Mouse (Mus musculus) bone marrow macrophage, adult 2 months (primary cell): ENCODE data around the gene Kcnk15. TPM values are rescaled to one million over a fixed set of nuclear protein-coding genes. Genes with fewer than 3 reads are reported as not detected.

Experiments
- H3K27ac ChIP-seq: 2 replicates; pipeline ENCODE4 v1.5.1; 2012; ENCODE audit warnings: low read depth, low read length; ENCODE audit not compliant: insufficient read depth
- H3K4me1 ChIP-seq: 2 replicates; pipeline ENCODE4 v1.6.1; 2012; ENCODE audit warnings: low read length; ENCODE audit not compliant: control insufficient read depth, insufficient read depth
- H3K4me3 ChIP-seq: 2 replicates; pipeline ENCODE4 v1.5.1; 2012; ENCODE audit warnings: mild to moderate bottlenecking, low read length, moderate library complexity; ENCODE audit not compliant: insufficient read depth
- CTCF ChIP-seq: IDR thresholded peaks from 2 replicates; pipeline ENCODE4 v1.5.1; 2012; ENCODE audit warnings: low read depth, mild to moderate bottlenecking, low read length, moderate library complexity
- POLR2A ChIP-seq: IDR thresholded peaks from 2 replicates; pipeline ENCODE4 v1.6.1; 2012; ENCODE audit warnings: mild to moderate bottlenecking, low read depth, low read length, borderline replicate concordance
- polyA plus RNA-seq: library from polyadenylated mRNA; stranded (reverse); fragments of >200 nt; gene quantifications from 2 replicates; pipeline ENCODE4 v1.2.4, GENCODE M21; 2012; ENCODE audit not compliant: missing spikeins, insufficient read depth, insufficient read length

Kcnk15 gene
- polyA plus RNA-seq, 1 experiment: not detected

DNA sequence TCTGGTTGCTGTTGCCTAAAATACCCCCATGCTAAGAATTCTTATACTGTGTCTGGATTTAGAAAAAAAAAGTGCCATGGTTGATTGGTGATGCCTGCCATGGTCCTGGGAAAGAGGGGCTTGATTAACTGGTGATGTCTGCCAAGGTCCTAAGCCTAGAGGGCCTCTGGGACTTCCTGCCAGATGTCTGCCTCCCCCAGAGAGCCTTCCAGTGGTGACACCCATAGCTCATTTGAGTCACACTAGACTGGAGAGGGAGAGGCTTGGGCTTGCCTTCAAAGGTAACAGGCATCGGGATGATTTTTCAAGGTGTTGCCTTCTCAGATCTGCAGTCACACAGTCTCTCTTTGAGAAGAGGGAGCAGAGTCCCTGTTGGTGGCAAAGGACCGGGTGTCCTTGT is 41.7 kb downstream of the Kcnk15 start:
- no peaks in the 10 kb centered on the region for H3K4me1 ChIP-seq
- no peak overlapping the region for H3K27ac ChIP-seq
- no peak for TF ChIP-seq POLR2A
- no peak for TF ChIP-seq CTCF
- no peak overlapping the region for H3K4me3 ChIP-seq

DNA sequence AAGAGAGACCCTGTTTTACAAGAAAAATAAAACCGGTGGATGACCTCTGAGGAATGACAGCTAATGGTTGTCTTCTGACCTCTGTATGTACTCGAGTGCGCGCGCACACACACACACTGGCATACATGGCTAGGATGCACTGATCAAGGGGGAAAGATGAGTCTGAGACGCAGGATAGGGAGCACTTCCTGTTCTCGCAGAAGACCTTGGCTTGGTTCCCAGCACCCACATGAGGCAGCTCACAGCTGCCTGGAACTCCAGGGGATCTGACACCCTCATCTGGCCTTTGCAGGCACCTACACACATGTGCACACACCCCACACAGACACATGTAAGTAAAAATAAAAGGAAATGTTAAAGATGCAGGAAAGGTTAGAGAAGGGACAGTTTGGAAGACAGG is 43.6 kb downstream of the Kcnk15 start:
- Histone ChIP-seq H3K27ac (no peak overlapping the region), H3K4me1 (no peaks in the 10 kb centered on the region), H3K4me3 (no peak overlapping the region)
- TF ChIP-seq POLR2A (no peak), CTCF (no peak)

DNA sequence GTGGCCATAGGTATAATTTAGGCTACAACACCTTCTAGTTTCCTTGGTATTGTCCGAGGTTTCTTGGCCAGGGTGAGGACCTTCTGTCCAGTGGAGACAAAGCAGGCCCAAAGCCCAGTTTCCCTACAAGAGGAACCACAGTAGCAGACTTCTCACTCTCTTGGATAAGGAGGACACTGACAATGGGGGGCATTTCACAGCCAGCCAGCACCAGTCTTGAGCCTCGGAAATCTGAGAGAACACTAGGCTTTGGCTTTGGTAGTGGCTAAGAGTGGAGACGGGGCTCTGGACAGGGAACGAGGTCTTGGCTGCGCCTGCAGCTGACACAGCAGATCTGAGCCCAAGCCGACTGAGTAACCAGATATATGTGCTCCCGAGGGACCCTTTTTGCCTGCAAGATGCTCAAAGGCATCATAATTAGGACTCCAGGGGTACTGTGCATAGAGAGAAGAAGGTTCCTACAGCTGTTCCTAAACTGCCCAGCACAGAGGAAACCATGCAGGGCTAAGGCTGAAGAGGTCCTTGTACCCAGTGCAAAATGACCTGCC is 44.6 kb downstream of the Kcnk15 start:
- TF ChIP-seq POLR2A: no peak
- H3K27ac ChIP-seq: no peak overlapping the region

DNA sequence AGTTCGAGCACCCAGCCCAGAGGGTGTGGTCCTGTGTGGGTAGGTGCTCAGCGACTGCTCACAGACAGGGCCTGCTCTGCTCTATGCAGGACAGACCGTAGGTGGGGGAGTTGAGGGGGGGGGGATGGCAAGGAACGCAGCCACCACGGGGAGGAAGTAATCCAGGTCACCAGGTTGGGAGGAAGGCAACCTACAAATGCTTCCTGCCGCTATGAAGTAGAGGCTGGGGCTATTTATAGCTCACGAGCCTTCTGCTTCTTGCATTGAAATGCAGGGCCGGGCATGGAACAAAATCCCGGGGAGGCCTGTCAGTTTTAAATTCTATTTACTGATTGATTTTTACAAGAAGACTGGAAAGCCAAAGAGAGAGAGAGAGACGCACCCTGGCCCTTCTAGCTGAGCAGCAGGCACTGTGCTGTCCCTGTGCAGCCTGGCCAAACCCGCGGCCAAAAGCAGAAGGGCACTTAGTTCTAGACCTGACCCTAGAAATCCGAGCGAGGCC is 46.5 kb downstream of the Kcnk15 start:
- no peak for TF ChIP-seq CTCF
- no peak for TF ChIP-seq POLR2A
- no peak overlapping the region for H3K4me3 ChIP-seq
- no peak overlapping the region for H3K27ac ChIP-seq
- no peaks in the 10 kb centered on the region for H3K4me1 ChIP-seq

More for the DNA sequence above, 44.6 kb downstream of the Kcnk15 start:
- H3K4me1 ChIP-seq: no peaks in the 10 kb centered on the region
- H3K4me3 ChIP-seq: no peak overlapping the region

DNA sequence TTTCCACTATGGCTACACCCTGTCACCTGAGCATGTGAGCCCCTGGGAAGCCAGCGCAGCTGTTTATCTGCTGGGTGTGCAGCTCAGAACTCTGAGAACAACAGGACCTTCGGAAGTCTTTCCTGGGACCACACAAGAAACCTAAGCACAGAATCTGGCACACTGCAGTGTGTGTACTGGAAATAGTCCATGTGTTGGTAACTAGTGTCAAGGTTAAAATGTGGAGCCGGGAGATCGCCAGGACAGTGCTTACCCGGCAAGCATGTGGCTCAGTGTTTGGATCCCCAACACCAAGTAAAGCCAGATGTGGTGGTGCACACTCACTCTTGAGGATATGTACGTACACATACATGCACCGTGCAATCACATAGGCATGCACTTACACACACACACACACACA is 47.6 kb downstream of the Kcnk15 start:
- H3K27ac ChIP-seq: no peak overlapping the region
- TF ChIP-seq POLR2A: no peak
- H3K4me1 ChIP-seq: no peaks in the 10 kb centered on the region
- no peak overlapping the region for H3K4me3 ChIP-seq

DNA sequence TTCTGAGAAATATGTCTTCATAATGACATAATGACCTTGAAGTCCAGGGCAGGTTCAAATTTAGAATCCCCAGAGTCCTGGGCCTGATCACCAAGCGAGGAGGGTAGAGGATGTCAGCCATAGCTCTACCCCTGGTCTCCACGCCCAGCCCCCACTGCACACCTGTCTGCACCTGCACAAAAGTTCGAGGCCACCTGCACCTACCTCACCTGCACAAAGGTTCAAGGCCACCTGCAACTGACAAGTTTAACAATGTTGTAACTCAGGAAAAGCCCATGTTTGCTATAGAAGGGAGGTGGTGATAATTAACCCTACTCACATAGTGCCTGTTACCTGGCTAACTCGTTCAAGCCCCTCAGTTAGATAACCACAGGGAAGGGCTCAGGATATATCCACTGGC is 49.0 kb downstream of the Kcnk15 start:
- no peaks in the 10 kb centered on the region for H3K4me1 ChIP-seq
- no peak overlapping the region for H3K27ac ChIP-seq
- no peak for TF ChIP-seq CTCF
- no peak for TF ChIP-seq POLR2A
- no peak overlapping the region for H3K4me3 ChIP-seq

DNA sequence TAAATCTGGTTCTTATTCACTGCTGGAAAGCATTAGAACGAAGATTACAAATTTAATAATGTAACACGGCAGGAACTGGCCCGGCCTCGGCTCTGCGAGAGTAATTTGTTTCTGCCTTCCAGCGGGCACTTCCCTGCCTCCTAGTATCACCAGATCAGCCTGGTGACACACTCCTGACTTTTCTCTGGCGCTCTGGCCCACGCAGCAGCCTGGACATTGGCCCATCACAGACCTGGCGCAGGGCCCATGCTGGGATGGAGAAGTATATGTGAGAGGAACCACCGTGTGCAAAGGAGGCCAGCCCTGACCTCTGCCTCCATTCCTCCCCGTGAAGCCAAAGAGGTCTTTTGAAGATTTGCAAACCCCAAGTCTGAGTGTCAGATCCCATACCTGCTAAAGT is 50.0 kb downstream of the Kcnk15 start:
- no peaks in the 10 kb centered on the region for H3K4me1 ChIP-seq
- H3K4me3 ChIP-seq: no peak overlapping the region
- TF ChIP-seq CTCF: no peak
- TF ChIP-seq POLR2A: no peak
- no peak overlapping the region for H3K27ac ChIP-seq

DNA sequence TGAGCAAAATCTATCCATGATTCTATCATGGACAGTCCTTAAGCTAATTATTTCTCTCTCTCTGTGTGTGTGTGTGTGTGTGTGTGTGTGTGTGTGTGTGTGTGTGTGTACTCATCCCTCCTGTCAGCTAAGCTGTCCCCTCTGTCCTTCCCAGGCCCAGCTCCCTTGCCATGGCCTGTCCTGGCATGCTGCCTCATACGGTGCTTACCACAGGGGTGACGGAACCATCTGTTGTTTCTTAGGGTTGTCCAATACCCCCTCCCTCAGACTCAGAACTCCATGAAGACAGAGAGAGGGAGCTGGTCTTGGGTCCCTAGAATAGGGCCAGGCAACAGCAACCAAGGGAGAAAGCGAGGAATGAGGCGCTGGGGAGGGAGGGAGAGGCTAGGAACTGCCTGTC is 50.9 kb downstream of the Kcnk15 start:
- Histone ChIP-seq H3K4me3 (no peak overlapping the region), H3K4me1 (no peaks in the 10 kb centered on the region), H3K27ac (no peak overlapping the region)
- no peak for TF ChIP-seq POLR2A
- TF ChIP-seq CTCF: no peak

DNA sequence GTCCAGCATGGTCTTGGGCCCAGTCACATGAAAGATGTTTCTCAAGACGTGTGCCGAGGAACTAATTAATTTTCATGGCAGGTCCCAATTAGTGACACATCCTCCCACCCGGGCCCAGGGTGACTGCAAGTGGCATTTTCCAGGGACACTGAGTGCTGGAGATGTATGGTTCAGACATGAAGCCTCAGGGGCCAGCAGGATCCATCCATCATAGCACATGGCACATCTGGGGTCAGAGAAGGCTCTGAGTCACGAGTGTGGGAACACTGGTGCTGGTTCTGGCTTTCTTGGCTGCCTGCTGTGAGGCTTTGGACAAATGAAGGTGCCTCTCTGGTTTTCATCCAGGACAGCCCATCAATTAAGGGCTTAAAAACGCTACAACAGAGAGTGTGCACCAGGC is 53.7 kb downstream of the Kcnk15 start:
- H3K4me3 ChIP-seq: no peak overlapping the region
- H3K27ac ChIP-seq: no peak overlapping the region
- TF ChIP-seq POLR2A (no peak), CTCF (no peak)
- H3K4me1 ChIP-seq: no peaks in the 10 kb centered on the region

Other genes starting within 250 kb of the Kcnk15 start
- gene Serinc3, start 208.5 kb upstream of the Kcnk15 start, polyA plus RNA-seq: 1,486 and 1,613 TPM in 2 replicates
- gene Pkig, start 195.3 kb upstream of the Kcnk15 start, polyA plus RNA-seq: 83.8 and 87.8 TPM in 2 replicates
- 3.3 and 5.3 TPM in 2 replicates for gene Ada, start 103.4 kb upstream of the Kcnk15 start, polyA plus RNA-seq
- 1.1 and 1.6 TPM in 2 replicates for gene Ccn5, start 32.8 kb upstream of the Kcnk15 start, polyA plus RNA-seq
- gene Rims4, start 65.0 kb downstream of the Kcnk15 start, polyA plus RNA-seq: not detected in 2 replicates
- gene Ywhab, start 141.3 kb downstream of the Kcnk15 start, polyA plus RNA-seq: 157 and 160 TPM in 2 replicates
- gene Pabpc1l, start 171.8 kb downstream of the Kcnk15 start, polyA plus RNA-seq: 2.5 and 3.2 TPM in 2 replicates
- gene Stk4, start 216.7 kb downstream of the Kcnk15 start, polyA plus RNA-seq: 69.9 and 82.6 TPM in 2 replicates
- gene Tomm34, start 217.5 kb downstream of the Kcnk15 start, polyA plus RNA-seq: 60.6 and 63.8 TPM in 2 replicates